Mouse (Mus musculus) olfactory bulb, adult 2 months (tissue): ENCODE data around the gene Dek. TPM values are rescaled to one million over a fixed set of nuclear protein-coding genes. Genes with fewer than 3 reads are reported as not detected.

Source experiments
- H3K27ac ChIP-seq: fragments of 200-500 bp; 2 replicates; pipeline ENCODE4 v1.5.1; 2012; ENCODE audit warnings: low read depth, low read length; ENCODE audit not compliant: insufficient read depth
- H3K4me1 ChIP-seq: fragments of 200-500 bp; 2 replicates; pipeline ENCODE4 v1.6.1; 2012; ENCODE audit warnings: low read length; ENCODE audit not compliant: control insufficient read depth, insufficient read depth
- H3K4me3 ChIP-seq: fragments of 200-500 bp; 2 replicates; pipeline ENCODE4 v1.5.1; 2012; ENCODE audit warnings: mild to moderate bottlenecking, low read depth, low read length, moderate library complexity; ENCODE audit not compliant: insufficient read depth
- CTCF ChIP-seq: fragments of 200-500 bp; IDR thresholded peaks from 2 replicates; pipeline ENCODE4 v1.5.1; 2012; ENCODE audit warnings: low read depth, mild to moderate bottlenecking, low read length, moderate library complexity; ENCODE audit not compliant: insufficient read depth
- POLR2A ChIP-seq: fragments of 200-500 bp; IDR thresholded peaks from 2 replicates; pipeline ENCODE4 v1.6.1; 2012; ENCODE audit warnings: mild to moderate bottlenecking, low read depth, low read length, moderate library complexity; ENCODE audit not compliant: insufficient read depth
- WGBS: fragments of 180-500 bp; shearing (Covaris S2); methylation state at CpG from one replicate; pipeline ENCODE4 v1.1.7; 2018; 5-methylcytosine and 5-hydroxymethylcytosine counted together
- polyA plus RNA-seq: library from polyadenylated mRNA; stranded (reverse); fragments of >200 nt; gene quantifications from 2 replicates; pipeline ENCODE4 v1.2.4, GENCODE M21; 2012; ENCODE audit warnings: low replicate concordance; ENCODE audit not compliant: missing spikeins, insufficient read depth, insufficient read length

Gene Dek
- polyA plus RNA-seq, 1 experiment, result 352 TPM

GRCm38 (mm10) chr13:47072484-47072883, 33.5 kb downstream of the Dek start:
- Histone ChIP-seq H3K27ac (no peak overlapping the region), H3K4me3 (no peak overlapping the region), H3K4me1 (no peaks in the 10 kb centered on the region)
- TF ChIP-seq POLR2A (no peak), CTCF (no peak)
- WGBS, result 95% methylated on average over 5 of the region's 5 CpGs

DNA sequence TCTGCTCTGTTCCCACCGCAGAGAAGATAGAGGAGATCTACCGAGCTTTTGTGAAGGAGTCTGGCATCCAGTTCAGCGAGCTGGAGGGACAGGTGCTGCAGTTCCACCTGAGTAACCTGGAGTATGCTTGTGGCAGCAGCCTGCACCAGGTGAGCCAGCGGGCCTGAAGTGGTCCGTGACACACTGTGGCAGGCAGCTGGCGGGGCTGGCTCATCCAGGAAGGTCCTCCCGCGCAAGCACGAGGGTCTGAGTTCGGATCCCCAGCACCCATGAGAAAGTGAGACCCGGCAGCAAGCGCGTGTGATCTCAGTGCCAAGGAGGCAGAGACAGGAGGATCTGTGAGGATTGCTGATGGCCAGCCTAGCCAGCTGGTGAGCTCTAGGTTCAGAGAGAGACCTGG, 34.1 kb downstream of the Dek start:
- no peak overlapping the region for H3K27ac ChIP-seq
- no peaks in the 10 kb centered on the region for H3K4me1 ChIP-seq
- no peak overlapping the region for H3K4me3 ChIP-seq
- WGBS, result 97% methylated on average over 13 of the region's 13 CpGs
- no peak for TF ChIP-seq CTCF

DNA sequence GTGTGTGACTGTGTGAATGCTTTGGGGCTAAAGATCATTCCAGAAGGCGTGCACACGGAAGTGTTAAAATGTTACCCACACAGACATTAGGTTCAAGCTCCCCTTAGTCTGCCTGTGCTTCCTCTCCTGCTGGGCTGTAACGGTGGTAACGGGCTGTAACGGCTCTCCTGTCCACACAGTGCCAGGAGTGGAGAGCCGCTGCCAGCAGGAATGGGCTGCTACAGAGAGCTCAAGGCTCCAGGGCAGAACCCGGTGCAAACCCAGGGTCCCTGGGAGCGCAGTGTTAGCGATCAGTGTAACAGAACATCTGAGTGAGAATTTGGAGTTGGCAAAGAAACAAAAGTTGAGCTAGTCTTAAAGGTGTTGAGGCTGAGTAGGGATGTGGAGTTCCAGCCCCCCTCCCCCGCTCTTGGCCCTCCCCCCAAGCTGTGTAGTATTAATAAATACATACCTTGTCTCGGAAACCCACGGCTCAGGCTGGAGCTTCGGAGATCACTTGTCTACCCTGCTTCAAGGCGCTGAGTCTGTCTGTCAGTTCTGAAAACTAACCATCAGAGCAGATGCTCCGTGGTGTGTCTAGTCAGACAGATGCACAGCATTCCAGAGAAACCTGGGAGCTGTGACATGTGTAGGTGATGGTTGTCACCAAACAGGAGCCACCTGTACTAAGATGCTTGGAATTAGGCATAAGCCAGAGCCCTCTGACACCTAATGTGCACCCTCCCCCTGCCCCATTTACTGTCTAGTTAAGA, 35.5 kb downstream of the Dek start:
- no peak overlapping the region for H3K27ac ChIP-seq
- no peak for TF ChIP-seq POLR2A
- TF ChIP-seq CTCF, result no peak
- no peaks in the 10 kb centered on the region for H3K4me1 ChIP-seq
- no peak overlapping the region for H3K4me3 ChIP-seq
- WGBS, result 87% methylated on average over 15 of the region's 15 CpGs

GRCm38 (mm10) chr13:47067001-47067400, 39.0 kb downstream of the Dek start:
- no peak overlapping the region for H3K4me3 ChIP-seq
- no peaks in the 10 kb centered on the region for H3K4me1 ChIP-seq
- 96% methylated on average over 6 of the region's 6 CpGs for WGBS
- TF ChIP-seq CTCF (no peak), POLR2A (no peak)
- no peak overlapping the region for H3K27ac ChIP-seq

DNA sequence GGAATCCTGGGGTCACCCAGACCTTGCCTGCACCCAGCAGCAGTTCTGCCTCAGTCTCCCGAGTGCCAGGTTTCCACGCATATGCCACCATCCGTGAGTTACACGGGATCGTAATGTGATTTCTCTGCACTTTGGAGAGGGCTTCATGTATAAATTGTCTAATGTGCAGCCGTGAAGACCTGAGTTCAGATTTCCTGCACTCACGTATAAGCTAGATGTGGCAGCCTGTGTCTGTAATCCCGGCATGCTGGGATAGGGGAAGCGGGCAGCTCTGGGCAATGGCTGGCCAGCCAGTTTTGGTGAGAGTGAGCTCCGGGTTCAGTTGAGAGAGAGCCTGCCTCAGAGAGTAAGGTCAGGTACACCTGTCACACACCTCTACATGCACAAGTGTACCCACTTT, 39.5 kb downstream of the Dek start:
- Histone ChIP-seq H3K4me1 (no peaks in the 10 kb centered on the region), H3K4me3 (no peak overlapping the region), H3K27ac (no peak overlapping the region)
- 97% methylated on average over 10 of the region's 10 CpGs for WGBS
- TF ChIP-seq CTCF (no peak), POLR2A (no peak)

- Histone ChIP-seq H3K27ac (no peak overlapping the region), H3K4me3 (no peak overlapping the region), H3K4me1 (no peaks in the 10 kb centered on the region)
- TF ChIP-seq CTCF, result no peak
- no peak for TF ChIP-seq POLR2A
- WGBS, result 81% methylated on average over 15 of the region's 15 CpGs
Measured at GRCm38 (mm10) chr13:47063985-47064760, 41.8 kb downstream of the Dek start.

- TF ChIP-seq CTCF (no peak), POLR2A (no peak)
- WGBS, result 96% methylated on average over 17 of the region's 17 CpGs
- Histone ChIP-seq H3K4me3 (no peak overlapping the region), H3K27ac (no peak overlapping the region), H3K4me1 (no peaks in the 10 kb centered on the region)
Measured at GRCm38 (mm10) chr13:47062756-47063155, 43.2 kb downstream of the Dek start.

- 92% methylated on average over 5 of the region's 5 CpGs for WGBS
- Histone ChIP-seq H3K4me3 (no peak overlapping the region), H3K4me1 (no peaks in the 10 kb centered on the region), H3K27ac (no peak overlapping the region)
- TF ChIP-seq POLR2A, result no peak
- TF ChIP-seq CTCF, result no peak
Measured at GRCm38 (mm10) chr13:47056781-47057180, 49.2 kb downstream of the Dek start.

DNA sequence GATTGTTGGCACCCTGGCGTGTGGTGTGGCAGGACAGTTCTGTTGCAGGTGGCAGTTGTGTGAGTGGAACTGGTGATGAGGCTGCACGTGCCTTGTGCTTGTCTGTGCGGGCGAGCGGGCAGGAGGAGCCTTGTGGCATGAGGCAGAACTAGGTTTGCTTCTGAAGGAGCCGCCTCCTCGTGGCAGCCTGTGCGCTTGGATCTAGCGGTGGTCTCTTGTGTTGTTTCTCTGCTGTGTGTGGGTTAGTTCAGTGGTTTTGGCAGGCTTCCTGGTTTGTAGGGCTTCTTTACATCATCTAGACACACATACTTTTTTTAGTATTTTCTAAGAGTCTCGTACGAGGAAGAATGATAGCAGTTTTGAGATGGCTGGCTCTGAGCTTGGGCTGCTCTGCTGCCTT, 49.9 kb downstream of the Dek start:
- Histone ChIP-seq H3K27ac (no peak overlapping the region), H3K4me1 (no peaks in the 10 kb centered on the region), H3K4me3 (no peak overlapping the region)
- 86% methylated on average over 11 of the region's 11 CpGs for WGBS
- TF ChIP-seq POLR2A (no peak), CTCF (no peak)
